Mouse (Mus musculus) natural killer cell, adult 2 months (primary cell): ENCODE results near the gene Gm5416.
"Not testable (repeated sequence)": the region's sequence is repeated elsewhere in the genome, so short reads cannot be mapped to it uniquely, and the experiment has no call there.

Source experiments
- DNase-seq, 2 experiments: peaks; one replicate each; pipeline ENCODE4 v3.0.0; 2022; ENCODE audit warnings: low spot score in 2 of 2

Gm5416 gene

DNA sequence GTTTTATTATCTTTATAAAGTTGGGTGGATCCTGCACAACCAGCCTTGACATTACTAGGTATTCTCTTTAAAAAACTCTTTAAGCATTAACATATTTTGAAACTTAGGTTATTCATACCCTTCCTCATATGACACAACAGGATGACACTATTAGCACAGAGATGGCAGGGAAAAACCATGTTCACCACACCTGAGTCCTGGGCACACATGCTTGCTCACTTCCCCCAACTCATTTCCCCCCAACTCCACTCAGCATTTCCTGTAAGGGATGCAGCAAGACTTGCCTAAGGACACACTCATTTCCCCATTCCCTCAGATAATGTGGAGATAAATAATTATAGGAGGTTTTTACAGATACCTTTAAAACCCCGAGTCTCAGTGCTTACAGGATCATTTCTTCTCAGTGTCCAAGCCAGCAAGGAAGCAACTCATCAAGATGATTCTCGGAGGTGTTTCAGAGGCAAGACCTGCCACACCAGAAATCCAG lies at the start of gene Gm5416:
Gm5416 (plus strand) TSS at position 437 of the 487 bp plus-strand sequence.
- no peak for DNase-seq

- not testable (repeated sequence) for DNase-seq
Measured at GRCm38 (mm10) chr16:36167841-36168240, 42.4 kb upstream of the Gm5416 start.

DNA sequence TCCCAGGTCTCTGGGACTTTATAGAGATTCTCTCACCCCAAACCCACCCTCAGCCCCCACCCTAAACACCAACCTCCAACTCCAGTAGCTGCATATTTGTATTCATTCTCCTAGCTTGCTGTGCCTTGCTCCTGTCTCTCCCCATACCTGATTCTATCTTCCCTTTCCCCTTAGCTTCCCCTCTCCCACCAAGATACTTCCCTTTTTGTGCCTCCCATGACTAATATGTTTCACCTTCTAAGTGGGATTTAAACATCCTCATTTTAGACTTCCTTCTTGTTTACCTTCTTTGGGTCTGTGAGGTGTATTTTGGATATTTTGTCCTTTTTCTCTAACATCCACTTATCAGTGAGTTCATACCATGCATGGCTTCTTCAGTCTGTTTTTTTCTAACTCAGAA lies 34.1 kb upstream of the Gm5416 start:
- no peak for DNase-seq

- DNase-seq, result no peak
Measured at GRCm38 (mm10) chr16:36179910-36180309, 30.3 kb upstream of the Gm5416 start.

- DNase-seq, result not testable (repeated sequence)
Measured at GRCm38 (mm10) chr16:36183912-36184311, 26.3 kb upstream of the Gm5416 start, which contains the start of gene Gm5483. TSS of gene Gm5483 (plus strand) at chr16:36184212.

DNA sequence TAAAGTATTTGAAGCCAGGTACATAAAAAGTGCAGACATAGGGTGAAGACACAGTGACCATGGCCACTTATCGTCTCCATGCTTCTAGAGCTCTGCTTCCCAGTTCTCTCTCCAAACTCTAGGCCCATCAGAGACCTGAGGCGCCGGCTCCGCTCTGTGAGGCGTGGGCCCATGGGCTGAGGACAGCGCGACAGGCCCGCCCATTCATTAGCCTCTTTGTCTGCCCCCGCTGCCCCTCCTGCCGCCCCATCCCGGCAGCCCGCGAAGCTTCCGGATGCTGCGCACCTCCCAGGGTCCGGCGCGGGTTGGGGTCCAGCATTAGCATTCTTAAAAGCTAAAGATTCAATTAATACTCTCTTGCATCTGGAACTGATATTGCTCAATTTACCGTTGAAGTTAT lies 11.0 kb upstream of the Gm5416 start:
- no peak for DNase-seq

- DNase-seq, result no peak
Measured at GRCm38 (mm10) chr16:36203846-36204245, 6.4 kb upstream of the Gm5416 start.

GRCm38 (mm10) chr16:36205684-36206083 lies 4.5 kb upstream of the Gm5416 start:
- DNase-seq, result not testable (repeated sequence)

GRCm38 (mm10) chr16:36221168-36221567 lies 11.0 kb downstream of the Gm5416 start, which contains the start of gene 2010005H15Rik:
TSS of gene 2010005H15Rik (plus strand) at chr16:36221468.
- not testable (repeated sequence) for DNase-seq

GRCm38 (mm10) chr16:36260585-36260984 lies 50.4 kb downstream of the Gm5416 start:
- DNase-seq, result not testable (repeated sequence)
